Mouse (Mus musculus) leukemia stem cell, adult 10-12 weeks (primary cell): Measurements from ENCODE around the gene Rpl11. TPM values are rescaled to one million over a fixed set of nuclear protein-coding genes. Genes with fewer than 3 reads are reported as not detected.

Experiments
- polyA plus RNA-seq: library from polyadenylated mRNA; stranded (reverse); fragments of >175 nt; gene quantifications from 2 replicates; pipeline ENCODE4 v1.2.3, GENCODE M21; 2012; ENCODE audit warnings: low replicate concordance

Rpl11 gene
- 692 and 1,423 TPM in 2 replicates for polyA plus RNA-seq

GRCm38 (mm10) chr4:136053247-136053596, at the start of gene Rpl11:
Rpl11 (minus strand) TSS chr4:136053428.

GRCm38 (mm10) chr4:136021549-136022047, 31.6 kb downstream of the Rpl11 start, which contains the start of gene Eloa:
Eloa (minus strand) TSS chr4:136021763.

GRCm38 (mm10) chr4:135986943-135987710, 66.1 kb downstream of the Rpl11 start, which contains the start of gene Pithd1:
Pithd1 (minus strand) TSS chr4:135987264.

Other genes starting within 250 kb of the Rpl11 start
- 373 and 452 TPM in 2 replicates for gene Srsf10, start 197.7 kb downstream of the Rpl11 start, polyA plus RNA-seq
- gene Pnrc2, start 179.6 kb downstream of the Rpl11 start, polyA plus RNA-seq, result 1.2 and 6.1 TPM in 2 replicates
- 2.5 and 9.4 TPM in 2 replicates for gene Cnr2, start 158.0 kb downstream of the Rpl11 start, polyA plus RNA-seq
- gene Fuca1, start 132.7 kb downstream of the Rpl11 start, polyA plus RNA-seq, result 11.8 and 14.9 TPM in 2 replicates
- gene Hmgcl, start 107.0 kb downstream of the Rpl11 start, polyA plus RNA-seq, result 17.4 and 32.0 TPM in 2 replicates
- 13.9 and 30.1 TPM in 2 replicates for gene Gale, start 89.7 kb downstream of the Rpl11 start, polyA plus RNA-seq
- 401 and 495 TPM in 2 replicates for gene Lypla2, start 80.8 kb downstream of the Rpl11 start, polyA plus RNA-seq
- 20.6 and 96.9 TPM in 2 replicates for gene Pithd1, start 66.2 kb downstream of the Rpl11 start, polyA plus RNA-seq
- 4.6 and 6.3 TPM in 2 replicates for gene Eloa, start 31.7 kb downstream of the Rpl11 start, polyA plus RNA-seq
- gene Id3, start 90.1 kb upstream of the Rpl11 start, polyA plus RNA-seq, result 15.8 and 17.4 TPM in 2 replicates
- gene E2f2, start 119.0 kb upstream of the Rpl11 start, polyA plus RNA-seq, result 235 and 238 TPM in 2 replicates
- gene Asap3, start 152.9 kb upstream of the Rpl11 start, polyA plus RNA-seq, result 0.20 and 0.22 TPM in 2 replicates
- not detected in 2 replicates for gene Tcea3, start 194.3 kb upstream of the Rpl11 start, polyA plus RNA-seq
- gene Zfp46, start 231.3 kb upstream of the Rpl11 start, polyA plus RNA-seq, result 4.1 and 6.0 TPM in 2 replicates